Mouse (Mus musculus) adrenal gland, postnatal 14 days (tissue): ENCODE measurements around the gene Drp2. TPM values are rescaled to one million over a fixed set of nuclear protein-coding genes. Genes with fewer than 3 reads are reported as not detected.

ENCODE experiments used
- total RNA-seq: library from RNA; stranded (reverse); gene quantifications from 2 replicates; pipeline ENCODE4 v1.2.3, GENCODE M21; 2021

Gene Drp2
- total RNA-seq, 1 experiment from 2014 or later, result 0.41 TPM

Other genes starting within 250 kb of the Drp2 start
- 1.2 and 2.3 TPM in 2 replicates for gene Xkrx, start 242.5 kb upstream of the Drp2 start, total RNA-seq
- gene Arl13a, start 217.1 kb upstream of the Drp2 start, total RNA-seq, result not detected in 2 replicates
- 0.67 and 0.68 TPM in 2 replicates for gene Nox1, start 182.6 kb upstream of the Drp2 start, total RNA-seq
- gene Trmt2b, start 127.6 kb upstream of the Drp2 start, total RNA-seq, result 41.4 and 43.2 TPM in 2 replicates
- gene Tmem35a, start 109.3 kb upstream of the Drp2 start, total RNA-seq, result 170 and 191 TPM in 2 replicates
- 7.6 TPM in 2 replicates for gene Cenpi, start 96.5 kb upstream of the Drp2 start, total RNA-seq
- not detected in 2 replicates for gene Taf7l, start 71.9 kb downstream of the Drp2 start, total RNA-seq
- gene Timm8a1, start 137.3 kb downstream of the Drp2 start, total RNA-seq, result 52.4 and 53.2 TPM in 2 replicates
- 2.1 and 4.7 TPM in 2 replicates for gene Btk, start 179.0 kb downstream of the Drp2 start, total RNA-seq
- gene Rpl36a, start 181.1 kb downstream of the Drp2 start, total RNA-seq, result 329 and 369 TPM in 2 replicates
- gene Gla, start 196.6 kb downstream of the Drp2 start, total RNA-seq, result 5.8 and 7.0 TPM in 2 replicates
- 96.9 and 100 TPM in 2 replicates for gene Hnrnph2, start 196.6 kb downstream of the Drp2 start, total RNA-seq